Mouse (Mus musculus) midbrain, embryonic 16.5 days (tissue): ENCODE results near the gene Procr. TPM values are rescaled to one million over a fixed set of nuclear protein-coding genes. Genes with fewer than 3 reads are reported as not detected.
"Not testable (repeated sequence)": the region's sequence is repeated elsewhere in the genome, so short reads cannot be mapped to it uniquely, and the experiment has no call there.

Experiments used
- ATAC-seq: fragments of 200-750 bp; cut with Nextera tagmentation; 2 replicates; pipeline ENCODE4 v1.8.0; 2017; ENCODE audit warnings: moderate TSS enrichment
- H3K27ac ChIP-seq: fragments of 300-500 bp; sonication (generic); 2 replicates; pipeline ENCODE4 v1.5.1; 2014; ENCODE audit warnings: mild to moderate bottlenecking, low read length, mixed read lengths
- H3K27me3 ChIP-seq: fragments of 300-500 bp; sonication (generic); 2 replicates; pipeline ENCODE4 v1.6.1; 2014; ENCODE audit warnings: low read depth, low read length, mixed read lengths; ENCODE audit not compliant: control insufficient read depth, insufficient read depth
- H3K36me3 ChIP-seq: fragments of 300-500 bp; sonication (generic); 2 replicates; pipeline ENCODE4 v1.6.1; 2014; ENCODE audit warnings: mild to moderate bottlenecking, low read length, moderate library complexity, mixed read lengths; ENCODE audit not compliant: control insufficient read depth, insufficient read depth
- H3K4me1 ChIP-seq: fragments of 300-500 bp; sonication (generic); 2 replicates; pipeline ENCODE4 v1.6.1; 2014; ENCODE audit warnings: mild to moderate bottlenecking, low read length, mixed read lengths; ENCODE audit not compliant: control insufficient read depth, insufficient read depth
- H3K4me2 ChIP-seq: fragments of 300-500 bp; sonication (generic); 2 replicates; pipeline ENCODE4 v1.6.1; 2014; ENCODE audit warnings: mild to moderate bottlenecking, low read length, mixed read lengths
- H3K4me3 ChIP-seq: fragments of 300-500 bp; sonication (generic); 2 replicates; pipeline ENCODE4 v1.5.1; 2014; ENCODE audit warnings: low read depth, mild to moderate bottlenecking, low read length, moderate library complexity, mixed read lengths
- H3K9ac ChIP-seq: fragments of 300-500 bp; sonication (generic); 2 replicates; pipeline ENCODE4 v1.6.1; 2014; ENCODE audit warnings: low read depth, low read length, mixed read lengths
- H3K9me3 ChIP-seq: fragments of 300-500 bp; sonication (generic); replicated peaks from 2 replicates; pipeline ENCODE4 v1.6.1; 2014; ENCODE audit warnings: mild to moderate bottlenecking, low read length, mixed read lengths; ENCODE audit not compliant: control insufficient read depth, poor library complexity, severe bottlenecking
- WGBS: fragments of 180-500 bp; shearing (Covaris S2); extraction: QIAGEN DNeasy Blood & Tissue Kit; methylation state at CpG from one replicate; pipeline ENCODE4 v1.1.7; 2014; 5-methylcytosine and 5-hydroxymethylcytosine counted together
- polyA plus RNA-seq: library from polyadenylated mRNA; unstranded; fragments of >200 nt; fragmentation: Nextera tagmentation; extraction: Ambion mirVana; gene quantifications from 2 replicates; pipeline ENCODE4 v1.2.1, GENCODE M21; 2015

Gene Procr
- polyA plus RNA-seq, 1 experiment from 2014 or later, result 2.8 TPM

- no peak for ATAC-seq
- no peaks in the 10 kb centered on the region for H3K27me3 ChIP-seq
- H3K9ac ChIP-seq, result no peak overlapping the region
- no peak overlapping the region for H3K4me3 ChIP-seq
- H3K27ac ChIP-seq, result no peak overlapping the region
- peaks cover 12% of the 10 kb centered on the region for H3K4me1 ChIP-seq
- WGBS, result 91% methylated on average over 6 of the region's 6 CpGs
- H3K36me3 ChIP-seq, result peaks cover 22% of the 10 kb centered on the region
- H3K9me3 ChIP-seq, result no peaks in the 10 kb centered on the region
- H3K4me2 ChIP-seq, result no peak overlapping the region
These were observed 26.4 kb upstream of the Procr start for GRCm38 (mm10) chr2:155724526-155724925.

- peaks cover 17% of the 10 kb centered on the region for H3K36me3 ChIP-seq
- no peaks in the 10 kb centered on the region for H3K9me3 ChIP-seq
- H3K4me2 ChIP-seq, result no peak overlapping the region
- peaks cover 12% of the 10 kb centered on the region for H3K4me1 ChIP-seq
- ATAC-seq, result no peak
- H3K4me3 ChIP-seq, result no peak overlapping the region
- no peaks in the 10 kb centered on the region for H3K27me3 ChIP-seq
- no peak overlapping the region for H3K27ac ChIP-seq
- WGBS, result 88% methylated on average over 7 of the region's 7 CpGs
- no peak overlapping the region for H3K9ac ChIP-seq
These were observed 24.6 kb upstream of the Procr start for GRCm38 (mm10) chr2:155726302-155726701.

- no peak for ATAC-seq
- 80% methylated on average over 7 of the region's 7 CpGs for WGBS
These were observed 23.0 kb upstream of the Procr start for GRCm38 (mm10) chr2:155727764-155728395.

GRCm38 (mm10) chr2:155728742-155729141 lies 22.2 kb upstream of the Procr start:
- Histone ChIP-seq H3K36me3 (0 out of 2 replicates have a peak, but pooled peaks cover 7% of the 10 kb centered on the region), H3K27ac (peak overlapping the region; percentile 56), H3K4me2 (peak overlapping the region; percentile 98), H3K27me3 (no peaks in the 10 kb centered on the region), H3K4me3 (peak overlapping the region; percentile 59), H3K9ac (peak overlapping the region; percentile 70), H3K4me1 (peaks cover 12% of the 10 kb centered on the region), H3K9me3 (no peaks in the 10 kb centered on the region)
- WGBS, result 6% methylated on average over 15 of the region's 15 CpGs
- ATAC-seq, result no peak

More at GRCm38 (mm10) chr2:155727764-155728395, 23.0 kb upstream of the Procr start:
- Histone ChIP-seq H3K4me2 (peak overlapping the region; percentile 98), H3K4me1 (peaks cover 12% of the 10 kb centered on the region), H3K36me3 (peaks cover 7% of the 10 kb centered on the region; the same call in 1 of the 2 replicates), H3K9me3 (no peaks in the 10 kb centered on the region), H3K4me3 (no peak overlapping the region), H3K27ac (no peak overlapping the region), H3K9ac (no peak overlapping the region), H3K27me3 (no peaks in the 10 kb centered on the region)

- H3K4me2 ChIP-seq, result peak within 1 kb of the TSS; percentile 98
- no peaks in the 10 kb centered on the region for H3K9me3 ChIP-seq
- H3K4me3 ChIP-seq, result peak within 1 kb of the TSS; percentile 59
- peaks cover 12% of the 10 kb centered on the region for H3K4me1 ChIP-seq
- 0% methylated on average over 29 of the region's 33 CpGs for WGBS
- peak within 1 kb of the TSS; percentile 68 for H3K27ac ChIP-seq
- H3K27me3 ChIP-seq, result no peaks in the 10 kb centered on the region
- H3K9ac ChIP-seq, result peak within 1 kb of the TSS; percentile 70
- H3K36me3 ChIP-seq, result 0 out of 2 replicates have a peak, but pooled peaks cover 7% of the 10 kb centered on the region
- ATAC-seq, result peak; percentile 97
These were observed 21.7 kb upstream of the Procr start, which contains the start of gene Edem2 for GRCm38 (mm10) chr2:155729158-155729645. TSS of gene Edem2 (minus strand) at chr2:155729475.

GRCm38 (mm10) chr2:155735080-155735479 lies 15.8 kb upstream of the Procr start:
- no peaks in the 10 kb centered on the region for H3K36me3 ChIP-seq
- no peaks in the 10 kb centered on the region for H3K9me3 ChIP-seq
- 85% methylated on average over 5 of the region's 5 CpGs for WGBS
- H3K4me1 ChIP-seq, result no peaks in the 10 kb centered on the region
- no peak overlapping the region for H3K27ac ChIP-seq
- no peak overlapping the region for H3K9ac ChIP-seq
- no peaks in the 10 kb centered on the region for H3K27me3 ChIP-seq
- no peak overlapping the region for H3K4me3 ChIP-seq
- H3K4me2 ChIP-seq, result no peak overlapping the region
- no peak for ATAC-seq

- ATAC-seq, H3K9ac ChIP-seq, H3K27me3 ChIP-seq, H3K4me1 ChIP-seq, H3K4me2 ChIP-seq, H3K36me3 ChIP-seq, H3K4me3 ChIP-seq, H3K27ac ChIP-seq, H3K9me3 ChIP-seq: not testable (repeated sequence)
- 87% methylated on average over 5 of the region's 5 CpGs for WGBS
These were observed 15.2 kb upstream of the Procr start, which contains the start of gene Gm17581 for GRCm38 (mm10) chr2:155735766-155736165. TSS of gene Gm17581 (minus strand) at chr2:155735866.

GRCm38 (mm10) chr2:155736936-155737335 lies 14.0 kb upstream of the Procr start:
- Histone ChIP-seq H3K27ac (no peak overlapping the region), H3K9ac (no peak overlapping the region), H3K27me3 (no peaks in the 10 kb centered on the region), H3K4me1 (no peaks in the 10 kb centered on the region), H3K4me3 (no peak overlapping the region), H3K9me3 (no peaks in the 10 kb centered on the region), H3K4me2 (no peak overlapping the region), H3K36me3 (no peaks in the 10 kb centered on the region)
- no peak for ATAC-seq
- 77% methylated on average over 6 of the region's 6 CpGs for WGBS

- H3K9me3 ChIP-seq, result no peaks in the 10 kb centered on the region
- WGBS, result 65% methylated on average over 9 of the region's 9 CpGs
- no peak overlapping the region for H3K4me2 ChIP-seq
- H3K36me3 ChIP-seq, result no peaks in the 10 kb centered on the region
- no peak for ATAC-seq
- no peaks in the 10 kb centered on the region for H3K27me3 ChIP-seq
- H3K4me3 ChIP-seq, result no peak overlapping the region
- H3K9ac ChIP-seq, result no peak overlapping the region
- H3K27ac ChIP-seq, result no peak overlapping the region
- no peaks in the 10 kb centered on the region for H3K4me1 ChIP-seq
These were observed 13.1 kb upstream of the Procr start for GRCm38 (mm10) chr2:155737803-155738202.
